Mouse (Mus musculus) embryonic stem cell, embryonic (primary cell): ENCODE measurements around the gene Gm20773.
"Not testable (repeated sequence)": the region's sequence is repeated elsewhere in the genome, so short reads cannot be mapped to it uniquely, and the experiment has no call there.

Source experiments
- CTCF ChIA-PET, 4 experiments: fragments of 300-600 bp in 2 of 4; fragments of 350-600 bp in 2 of 4; sonication (Branson Sonifier 250); formaldehyde crosslinking; loops; one replicate each; lab custom pipeline; 2022; ENCODE audit warnings: inconsistent platforms in 2 of 4; lab: Charles Lee
- POLR2A ChIA-PET, 4 experiments: fragments of 300-600 bp in 2 of 4; fragments of 350-600 bp in 2 of 4; sonication (Branson Sonifier 250); formaldehyde crosslinking; loops; one replicate each; lab custom pipeline; 2022; ENCODE audit warnings: antibody characterized with exemption in 4 of 4, inconsistent platforms in 1 of 4; lab: Charles Lee

The Gm20773 gene

GRCm38 (mm10) chrY:13493726-13494125 lies at the start of gene Gm20773:
Gm20773 (plus strand) TSS chrY:13494026.
- CTCF ChIA-PET, POLR2A ChIA-PET: not testable (repeated sequence)

- CTCF ChIA-PET, POLR2A ChIA-PET: not testable (repeated sequence)
Observed at GRCm38 (mm10) chrY:13465479-13465878, 28.3 kb upstream of the Gm20773 start, which contains the start of gene Gm21866. Gm21866 (minus strand) TSS chrY:13465579.
